Mouse (Mus musculus) kidney, postnatal 10 days (tissue): ENCODE data around the gene Col10a1.
"Not testable (repeated sequence)": the region's sequence is repeated elsewhere in the genome, so short reads cannot be mapped to it uniquely, and the experiment has no call there.

ENCODE experiments used
- DNase-seq: peaks from one replicate; pipeline ENCODE4 v3.0.0; 2021; ENCODE audit warnings: mixed read lengths

The Col10a1 gene

GRCm38 (mm10) chr10:34389681-34390080 lies at the start of gene Col10a1:
TSS of gene Col10a1 (plus strand) at chr10:34389981.
- no peak for DNase-seq

- DNase-seq, result no peak
Observed at GRCm38 (mm10) chr10:34341014-34341413, 48.8 kb upstream of the Col10a1 start.

- no peak for DNase-seq
Observed at GRCm38 (mm10) chr10:34341886-34342285, 47.9 kb upstream of the Col10a1 start.

GRCm38 (mm10) chr10:34352166-34352565 lies 37.6 kb upstream of the Col10a1 start:
- no peak for DNase-seq

GRCm38 (mm10) chr10:34358263-34358662 lies 31.5 kb upstream of the Col10a1 start:
- no peak for DNase-seq

- DNase-seq, result peak; percentile 48
Observed at GRCm38 (mm10) chr10:34363756-34364155, 26.0 kb upstream of the Col10a1 start.

GRCm38 (mm10) chr10:34368138-34368537 lies 21.6 kb upstream of the Col10a1 start:
- peak; percentile 11 for DNase-seq

GRCm38 (mm10) chr10:34373332-34373731 lies 16.4 kb upstream of the Col10a1 start:
- no peak for DNase-seq

GRCm38 (mm10) chr10:34385636-34386035 lies 4.1 kb upstream of the Col10a1 start:
- no peak for DNase-seq

GRCm38 (mm10) chr10:34396959-34397358 lies 7.2 kb downstream of the Col10a1 start:
- no peak for DNase-seq

GRCm38 (mm10) chr10:34399267-34399666 lies 9.5 kb downstream of the Col10a1 start:
- DNase-seq, result no peak

- DNase-seq, result peak; percentile 98
Observed at GRCm38 (mm10) chr10:34418204-34418756, 28.5 kb downstream of the Col10a1 start, which contains the start of gene Nt5dc1. TSS of gene Nt5dc1 (minus strand) at chr10:34418552.

GRCm38 (mm10) chr10:34418794-34419193 lies 29.0 kb downstream of the Col10a1 start:
- DNase-seq, result not testable (repeated sequence)

GRCm38 (mm10) chr10:34431783-34432182 lies 42.0 kb downstream of the Col10a1 start:
- DNase-seq, result no peak

- not testable (repeated sequence) for DNase-seq
Observed at GRCm38 (mm10) chr10:34434191-34434590, 44.4 kb downstream of the Col10a1 start.
